Mouse (Mus musculus) forebrain, embryonic 15.5 days (tissue): ENCODE measurements around the gene Kitl. TPM values are rescaled to one million over a fixed set of nuclear protein-coding genes. Genes with fewer than 3 reads are reported as not detected.
A peak's percentile ranks its signal among the peaks of the same experiment; 100 is the strongest.

Source experiments
- ATAC-seq: fragments of 200-750 bp; cut with Nextera tagmentation; replicated peaks from 2 replicates; pipeline ENCODE4 v1.8.0; 2017; ENCODE audit warnings: mild to moderate bottlenecking, moderate TSS enrichment, moderate library complexity
- H3K27ac ChIP-seq: fragments of 300-500 bp; sonication (generic); replicated peaks from 2 replicates; pipeline ENCODE4 v1.5.1; 2015; ENCODE audit warnings: mild to moderate bottlenecking, inconsistent platforms
- H3K27me3 ChIP-seq: fragments of 300-500 bp; sonication (generic); 2 replicates; pipeline ENCODE4 v1.6.1; 2015; ENCODE audit warnings: inconsistent platforms
- H3K36me3 ChIP-seq: fragments of 300-500 bp; sonication (generic); 2 replicates; pipeline ENCODE4 v1.6.1; 2015; ENCODE audit warnings: mild to moderate bottlenecking, inconsistent platforms
- H3K4me1 ChIP-seq: fragments of 300-500 bp; sonication (generic); 2 replicates; pipeline ENCODE4 v1.6.1; 2015; ENCODE audit warnings: inconsistent platforms
- H3K4me2 ChIP-seq: fragments of 300-500 bp; sonication (generic); replicated peaks from 2 replicates; pipeline ENCODE4 v1.6.1; 2015; ENCODE audit warnings: mild to moderate bottlenecking, inconsistent platforms
- H3K4me3 ChIP-seq: fragments of 300-500 bp; sonication (generic); 2 replicates; pipeline ENCODE4 v1.5.1; 2015; ENCODE audit warnings: mild to moderate bottlenecking, inconsistent platforms
- H3K9ac ChIP-seq: fragments of 300-500 bp; sonication (generic); replicated peaks from 2 replicates; pipeline ENCODE4 v1.6.1; 2015; ENCODE audit warnings: mild to moderate bottlenecking, inconsistent platforms
- H3K9me3 ChIP-seq: fragments of 300-500 bp; sonication (generic); 2 replicates; pipeline ENCODE4 v1.6.1; 2016; ENCODE audit warnings: inconsistent platforms
- WGBS: fragments of 180-500 bp; shearing (Covaris S2); methylation state at CpG from one replicate; pipeline ENCODE4 v1.1.7; 2015; ENCODE audit warnings: mixed read lengths; 5-methylcytosine and 5-hydroxymethylcytosine counted together
- polyA plus RNA-seq: library from polyadenylated mRNA; unstranded; fragments of >200 nt; fragmentation: Nextera tagmentation; extraction: Ambion mirVana; gene quantifications from 2 replicates; pipeline ENCODE4 v1.2.1, GENCODE M21; 2015

The Kitl gene
- polyA plus RNA-seq, 1 experiment from 2014 or later: 40.5 TPM

- H3K27ac ChIP-seq: no peak overlapping the region
- no peak overlapping the region for H3K9ac ChIP-seq
- WGBS: 12% methylated on average over 11 of the region's 11 CpGs
- H3K4me2 ChIP-seq: no peak overlapping the region
- H3K4me3 ChIP-seq: no peak overlapping the region
- no peaks in the 10 kb centered on the region for H3K9me3 ChIP-seq
- H3K27me3 ChIP-seq: no peaks in the 10 kb centered on the region
- ATAC-seq: no peak
- no peaks in the 10 kb centered on the region for H3K36me3 ChIP-seq
- peaks cover 4% of the 10 kb centered on the region; the same call in 1 of the 2 replicates for H3K4me1 ChIP-seq
Measured at GRCm38 (mm10) chr10:100031631-100032030, 16.2 kb downstream of the Kitl start.

GRCm38 (mm10) chr10:100032566-100032965 is 17.1 kb downstream of the Kitl start:
- Histone ChIP-seq H3K27ac (no peak overlapping the region), H3K9ac (no peak overlapping the region), H3K4me1 (peaks cover 4% of the 10 kb centered on the region; the same call in 1 of the 2 replicates), H3K27me3 (no peaks in the 10 kb centered on the region), H3K36me3 (no peaks in the 10 kb centered on the region), H3K9me3 (no peaks in the 10 kb centered on the region), H3K4me2 (no peak overlapping the region), H3K4me3 (no peak overlapping the region)
- WGBS: 79% methylated on average over 3 of the region's 3 CpGs
- no peak for ATAC-seq

DNA sequence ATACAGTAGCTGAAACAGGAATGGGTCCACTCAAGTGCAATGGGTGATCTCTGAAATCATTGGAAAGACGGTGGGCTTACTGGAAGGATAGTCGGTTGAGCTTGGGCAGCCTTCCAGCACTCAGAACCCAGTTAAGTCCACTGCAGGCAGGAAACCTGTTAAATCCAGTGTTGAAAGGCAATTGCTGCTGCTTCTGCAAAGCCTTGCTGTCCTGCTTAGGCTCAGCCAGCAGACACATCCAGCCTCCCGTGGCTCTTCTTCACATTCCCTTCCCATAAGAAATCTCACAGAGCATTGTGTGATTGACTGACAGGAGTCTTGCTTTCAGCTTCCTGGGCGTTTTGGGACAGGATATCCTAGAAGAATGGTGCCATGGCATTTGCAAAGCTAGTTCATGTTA is 20.6 kb downstream of the Kitl start:
- H3K9ac ChIP-seq: no peak overlapping the region
- ATAC-seq: no peak
- no peaks in the 10 kb centered on the region for H3K9me3 ChIP-seq
- H3K4me3 ChIP-seq: no peak overlapping the region
- WGBS: 45% methylated on average over 4 of the region's 4 CpGs
- H3K4me2 ChIP-seq: no peak overlapping the region
- H3K27me3 ChIP-seq: no peaks in the 10 kb centered on the region
- H3K27ac ChIP-seq: no peak overlapping the region
- H3K36me3 ChIP-seq: no peaks in the 10 kb centered on the region
- peaks cover 4% of the 10 kb centered on the region; the same call in 1 of the 2 replicates for H3K4me1 ChIP-seq

GRCm38 (mm10) chr10:100038342-100038898 is 23.0 kb downstream of the Kitl start:
- no peak for ATAC-seq
- Histone ChIP-seq H3K4me2 (no peak overlapping the region), H3K27ac (no peak overlapping the region), H3K36me3 (no peaks in the 10 kb centered on the region), H3K4me3 (no peak overlapping the region), H3K9ac (no peak overlapping the region), H3K4me1 (no peaks in the 10 kb centered on the region), H3K27me3 (no peaks in the 10 kb centered on the region), H3K9me3 (no peaks in the 10 kb centered on the region)
- 85% methylated on average over 12 of the region's 12 CpGs for WGBS

GRCm38 (mm10) chr10:100038994-100039393 is 23.6 kb downstream of the Kitl start:
- Histone ChIP-seq H3K27ac (no peak overlapping the region), H3K4me3 (no peak overlapping the region), H3K4me1 (no peaks in the 10 kb centered on the region), H3K9ac (no peak overlapping the region), H3K9me3 (no peaks in the 10 kb centered on the region), H3K36me3 (no peaks in the 10 kb centered on the region), H3K4me2 (no peak overlapping the region), H3K27me3 (no peaks in the 10 kb centered on the region)
- ATAC-seq: no peak
- WGBS: 91% methylated on average over 8 of the region's 8 CpGs

GRCm38 (mm10) chr10:100043748-100044147 is 28.3 kb downstream of the Kitl start:
- WGBS: 81% methylated on average over 5 of the region's 5 CpGs
- no peak overlapping the region for H3K27ac ChIP-seq

DNA sequence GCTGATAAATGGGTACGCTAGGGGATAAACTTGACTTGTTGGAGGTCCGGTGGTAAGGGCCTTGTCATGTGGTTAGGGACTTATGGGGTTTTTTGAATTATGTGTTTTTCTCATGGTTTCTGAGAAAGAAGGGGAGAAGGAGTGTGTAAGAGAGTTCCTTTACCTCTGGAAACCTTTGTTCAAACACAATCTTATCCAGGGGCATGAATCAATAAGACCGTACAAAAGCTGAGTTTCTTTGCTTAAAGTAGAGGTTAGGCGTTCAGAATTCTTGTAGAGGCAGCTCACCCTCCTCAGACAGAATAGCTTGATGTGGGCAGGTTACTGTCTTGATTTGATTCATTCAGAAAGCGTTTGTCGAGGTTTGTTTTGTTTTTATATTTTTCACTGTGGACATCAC is 28.7 kb downstream of the Kitl start:
- WGBS: 91% methylated on average over 6 of the region's 6 CpGs
- Histone ChIP-seq H3K27me3 (no peaks in the 10 kb centered on the region), H3K27ac (no peak overlapping the region), H3K36me3 (no peaks in the 10 kb centered on the region), H3K4me3 (no peak overlapping the region), H3K9ac (no peak overlapping the region), H3K9me3 (no peaks in the 10 kb centered on the region), H3K4me2 (no peak overlapping the region), H3K4me1 (no peaks in the 10 kb centered on the region)
- no peak for ATAC-seq

More at GRCm38 (mm10) chr10:100043748-100044147, 28.3 kb downstream of the Kitl start:
- Histone ChIP-seq H3K4me1 (no peaks in the 10 kb centered on the region), H3K9me3 (no peaks in the 10 kb centered on the region), H3K4me3 (no peak overlapping the region), H3K9ac (no peak overlapping the region), H3K36me3 (no peaks in the 10 kb centered on the region), H3K27me3 (no peaks in the 10 kb centered on the region), H3K4me2 (no peak overlapping the region)
- no peak for ATAC-seq

DNA sequence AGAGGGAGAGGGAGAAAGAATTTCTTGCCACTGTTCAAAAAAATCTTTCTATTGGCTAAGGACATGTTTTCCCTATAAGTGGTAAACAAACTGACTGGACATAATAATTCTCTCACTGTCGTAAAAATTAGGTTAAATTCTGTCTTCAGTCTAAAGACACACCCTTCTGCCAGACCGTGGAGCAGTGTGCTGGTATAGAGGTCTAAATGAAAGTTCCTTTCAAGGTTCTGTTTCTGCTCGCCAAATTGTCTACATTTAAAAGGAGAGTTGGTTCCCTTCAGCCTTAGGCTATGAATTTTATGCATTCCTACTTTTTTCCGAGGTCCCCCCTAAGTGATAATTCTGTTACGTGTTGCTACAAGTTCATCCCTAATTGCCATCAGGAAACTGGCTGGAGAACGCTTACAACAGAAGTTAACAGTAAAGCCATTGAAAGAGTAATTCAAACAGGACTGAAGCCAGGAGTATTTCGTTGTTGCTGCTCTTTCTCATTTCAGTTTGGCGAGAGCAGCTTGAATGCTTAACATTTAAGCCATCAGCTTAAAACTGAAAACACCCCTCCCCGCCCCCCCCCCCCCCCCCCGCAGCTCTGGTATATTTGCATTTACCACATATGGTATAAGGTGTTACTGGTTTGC is 35.8 kb downstream of the Kitl start:
- Histone ChIP-seq H3K36me3 (no peaks in the 10 kb centered on the region), H3K9ac (no peak overlapping the region), H3K27me3 (no peaks in the 10 kb centered on the region), H3K4me1 (peaks cover 22% of the 10 kb centered on the region), H3K4me3 (no peak overlapping the region), H3K4me2 (peak overlapping the region; percentile 28), H3K9me3 (no peaks in the 10 kb centered on the region), H3K27ac (0 out of 2 replicates have a peak overlapping the region, but pooled peaks have one; percentile 19)
- 17% methylated on average over 10 of the region's 10 CpGs for WGBS
- ATAC-seq: peak; percentile 62

DNA sequence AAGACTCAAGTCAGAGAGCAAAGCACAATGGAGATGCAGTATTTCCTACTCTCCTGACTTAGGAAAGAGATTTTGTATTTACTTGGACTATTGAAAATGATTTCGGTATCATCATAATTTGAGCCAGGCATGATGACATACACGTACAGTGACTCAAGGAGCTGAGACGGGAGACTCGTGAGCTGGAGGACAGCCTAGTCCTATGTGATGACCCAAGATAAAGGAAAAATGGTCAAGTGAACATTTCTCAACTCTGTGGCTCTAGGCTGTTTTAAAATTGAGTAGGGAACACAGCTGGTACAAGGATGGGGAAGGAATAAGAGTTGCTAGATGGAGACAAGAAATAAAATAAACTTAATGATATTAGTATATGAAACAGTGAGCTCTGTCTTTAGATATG is 37.0 kb downstream of the Kitl start:
- Histone ChIP-seq H3K9me3 (no peaks in the 10 kb centered on the region), H3K4me2 (no peak overlapping the region), H3K36me3 (no peaks in the 10 kb centered on the region), H3K27ac (no peak overlapping the region), H3K9ac (no peak overlapping the region), H3K27me3 (no peaks in the 10 kb centered on the region), H3K4me3 (no peak overlapping the region), H3K4me1 (peaks cover 22% of the 10 kb centered on the region)
- ATAC-seq: no peak
- WGBS: 94% methylated on average over 4 of the region's 4 CpGs

- Histone ChIP-seq H3K9ac (no peak overlapping the region), H3K27ac (no peak overlapping the region), H3K4me1 (peaks cover 22% of the 10 kb centered on the region), H3K27me3 (no peaks in the 10 kb centered on the region), H3K36me3 (no peaks in the 10 kb centered on the region), H3K9me3 (no peaks in the 10 kb centered on the region), H3K4me2 (no peak overlapping the region), H3K4me3 (no peak overlapping the region)
- WGBS: 79% methylated on average over 4 of the region's 4 CpGs
- ATAC-seq: no peak; the same call in 1 of the 2 replicates
Measured at GRCm38 (mm10) chr10:100052911-100053310, 37.5 kb downstream of the Kitl start.

GRCm38 (mm10) chr10:100054006-100054405 is 38.6 kb downstream of the Kitl start:
- 62% methylated on average over 3 of the region's 3 CpGs for WGBS
- no peaks in the 10 kb centered on the region for H3K27me3 ChIP-seq
- H3K4me3 ChIP-seq: no peak overlapping the region
- H3K4me2 ChIP-seq: no peak overlapping the region
- no peaks in the 10 kb centered on the region for H3K36me3 ChIP-seq
- H3K9me3 ChIP-seq: no peaks in the 10 kb centered on the region
- peaks cover 22% of the 10 kb centered on the region for H3K4me1 ChIP-seq
- ATAC-seq: no peak
- no peak overlapping the region for H3K9ac ChIP-seq
- H3K27ac ChIP-seq: no peak overlapping the region

- no peaks in the 10 kb centered on the region for H3K9me3 ChIP-seq
- ATAC-seq: no peak
- 93% methylated on average over 2 of the region's 2 CpGs for WGBS
- H3K27ac ChIP-seq: no peak overlapping the region
- no peaks in the 10 kb centered on the region for H3K36me3 ChIP-seq
- no peak overlapping the region for H3K4me2 ChIP-seq
- no peak overlapping the region for H3K9ac ChIP-seq
- peaks cover 22% of the 10 kb centered on the region for H3K4me1 ChIP-seq
- H3K4me3 ChIP-seq: no peak overlapping the region
- H3K27me3 ChIP-seq: no peaks in the 10 kb centered on the region
Measured at GRCm38 (mm10) chr10:100055082-100055481, 39.7 kb downstream of the Kitl start.
